Mouse (Mus musculus): ENCODE data around the gene Pdxdc1. TPM values are rescaled to one million over a fixed set of nuclear protein-coding genes. Genes with fewer than 3 reads are reported as not detected.

Pdxdc1 gene
- polyA plus RNA-seq, 1 experiment from 2014 or later = 59.5 TPM

DNA sequence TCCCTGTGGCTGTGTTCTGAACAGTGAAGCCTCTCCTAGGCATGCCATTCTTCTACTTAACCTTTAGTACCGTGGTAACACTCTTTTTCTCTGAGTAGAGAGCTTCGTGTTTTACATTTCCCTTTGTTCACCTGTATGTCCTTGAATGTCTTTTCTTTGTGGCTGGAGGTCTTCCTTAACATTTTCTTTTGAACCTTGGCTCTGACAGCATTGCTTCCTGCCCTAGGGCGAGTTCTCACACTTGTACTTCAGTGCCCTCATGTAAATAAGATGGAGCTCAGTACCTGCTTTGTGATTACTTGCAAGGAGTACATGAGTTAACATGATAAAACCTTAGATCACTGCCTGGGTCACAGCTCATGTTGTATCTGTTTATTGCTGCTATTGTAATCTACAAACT lies 117.0 kb downstream of the Pdxdc1 start:
- ATAC-seq = no peak
- H3K36me3 ChIP-seq (ENCODE audit: control insufficient read depth, insufficient read depth) = peaks cover 43% of the 10 kb centered on the region
- no peak for TF ChIP-seq CTCF (IDR thresholded peaks at IDR 0.05; ENCODE audit: low read depth)
- no peaks in the 10 kb centered on the region for H3K27me3 ChIP-seq (replicated peaks; ENCODE audit: control insufficient read depth, insufficient read depth, low read length)
- no peak overlapping the region for H3K4me2 ChIP-seq (replicated peaks; ENCODE audit: low read depth)
- H3K4me1 ChIP-seq (replicated peaks; ENCODE audit: control insufficient read depth, insufficient read depth, low read length) = no peaks in the 10 kb centered on the region
- WGBS = 63% methylated on average over 3 of the region's 3 CpGs
- no peaks in the 10 kb centered on the region for H3K9me3 ChIP-seq (ENCODE audit: control insufficient read depth)
- H3K9ac ChIP-seq (ENCODE audit: low read depth, low read length) = no peak overlapping the region
- no peak overlapping the region for H3K4me3 ChIP-seq (ENCODE audit: low read depth, low read length)
- H3K27ac ChIP-seq (ENCODE audit: low read depth, low read length) = no peak overlapping the region

Small RNAs within 50 kb of the gene (microRNA-seq; reads per million reads assigned to microRNA genes)
- not detected for gene Gm27734

Other genes starting within 250 kb of the Pdxdc1 start
- gene Parn, start 235.0 kb downstream of the Pdxdc1 start, polyA plus RNA-seq (2015; fragmentation: Nextera tagmentation; extraction: Ambion mirVana) = 15.4 and 17.4 TPM in 2 replicates
- 19.4 and 21.1 TPM in 2 replicates for gene Bfar, start 231.3 kb downstream of the Pdxdc1 start, polyA plus RNA-seq (2015; fragmentation: Nextera tagmentation; extraction: Ambion mirVana)
- gene 3110001I22Rik, start 231.2 kb downstream of the Pdxdc1 start, polyA plus RNA-seq (2015; fragmentation: Nextera tagmentation; extraction: Ambion mirVana) = 2.5 and 2.7 TPM in 2 replicates
- 9.1 and 10.5 TPM in 2 replicates for gene Pla2g10, start 172.1 kb downstream of the Pdxdc1 start, polyA plus RNA-seq (2015; fragmentation: Nextera tagmentation; extraction: Ambion mirVana)
- gene Rrn3, start 122.4 kb downstream of the Pdxdc1 start, polyA plus RNA-seq (2015; fragmentation: Nextera tagmentation; extraction: Ambion mirVana) = 22.6 and 24.2 TPM in 2 replicates
- 115 and 119 TPM in 2 replicates for gene Ntan1, start 84.3 kb downstream of the Pdxdc1 start, polyA plus RNA-seq (2015; fragmentation: Nextera tagmentation; extraction: Ambion mirVana)
- gene Mpv17l, start within 50 bp of the Pdxdc1 start, polyA plus RNA-seq (2015; fragmentation: Nextera tagmentation; extraction: Ambion mirVana) = 5.2 and 8.6 TPM in 2 replicates
- 0.85 and 2.0 TPM in 2 replicates for gene 2900011O08Rik, start 83.5 kb upstream of the Pdxdc1 start, polyA plus RNA-seq (2015; fragmentation: Nextera tagmentation; extraction: Ambion mirVana)
- not detected in 2 replicates for gene Ifitm7, start 83.8 kb upstream of the Pdxdc1 start, polyA plus RNA-seq (2015; fragmentation: Nextera tagmentation; extraction: Ambion mirVana)

Measured in intestine, postnatal 0 days (tissue).